15 mouse cellular contexts compared by ENCODE assay signal in genomic region chr4:139081270-139081931, GRCm38 (mm10). TPM values are rescaled to one million over a fixed set of nuclear protein-coding genes. Genes with fewer than 3 reads are reported as not detected.
A peak's percentile ranks its signal among the peaks of the same experiment; 100 is the strongest.
DNase-seq lines count a peak whose midpoint lies in the region; ATAC-seq lines count a peak whose summit lies in the region.
"Had no signal": no experiment of that assay in that cellular context is flagged by ENCODE, and none has a peak within 500 bp of the region (broad histone marks: within the 10 kb centered on the region; RNA-seq: fewer than 3 reads in every experiment).

No protein-coding gene starts in this region.

- peak overlapping the region; percentile 74 for H3K27ac ChIP-seq in forebrain, embryonic 15.5 days (replicated peaks)
- H3K27ac ChIP-seq in heart, embryonic 10.5 days: no peak overlapping the region
- H3K27ac ChIP-seq: gastrocnemius, adult 2 months; heart, embryonic 15.5 days had no signal

- 61% methylated on average over 18 of the region's 18 CpGs for WGBS in forebrain, embryonic 15.5 days
- 70% methylated on average over 18 of the region's 18 CpGs for WGBS in heart, embryonic 10.5 days

- no peak overlapping the region for H3K4me2 ChIP-seq in forebrain, embryonic 15.5 days (replicated peaks)
- H3K4me2 ChIP-seq: heart, embryonic 15.5 days had no signal

- peaks cover 5% of the 10 kb centered on the region for H3K27me3 ChIP-seq in forebrain, embryonic 15.5 days
- H3K27me3 ChIP-seq in heart, embryonic 10.5 days (ENCODE audit: insufficient read depth, poor library complexity, severe bottlenecking): peaks cover 44% of the 10 kb centered on the region

- no peak overlapping the region for H3K9ac ChIP-seq in forebrain, embryonic 15.5 days (replicated peaks)
- H3K9ac ChIP-seq: heart, embryonic 15.5 days had no signal

- H3K4me1 ChIP-seq in forebrain, embryonic 15.5 days: peaks cover 27% of the 10 kb centered on the region
- H3K4me1 ChIP-seq in heart, embryonic 10.5 days: peaks cover 14% of the 10 kb centered on the region

- no peak for ATAC-seq in forebrain, embryonic 15.5 days (replicated peaks)
- ATAC-seq: intestine, embryonic 16.5 days had no signal

- H3K36me3 ChIP-seq in forebrain, embryonic 15.5 days: no peaks in the 10 kb centered on the region
- H3K36me3 ChIP-seq in heart, embryonic 10.5 days: no peaks in the 10 kb centered on the region
- H3K36me3 ChIP-seq: heart, embryonic 15.5 days had no signal

- no peaks in the 10 kb centered on the region for H3K9me3 ChIP-seq in forebrain, embryonic 15.5 days
- no peaks in the 10 kb centered on the region for H3K9me3 ChIP-seq in heart, embryonic 10.5 days
- H3K9me3 ChIP-seq: heart, embryonic 15.5 days had no signal

- DNase-seq in adrenal gland, adult 2 months: peak; percentile 63
- no peak for DNase-seq in adrenal gland, adult 18-20 months (ENCODE audit: low spot score in 2 of 2)
- peak; percentile 56 for DNase-seq in layer of hippocampus, adult 11-12 months (ENCODE audit: low spot score)
- DNase-seq in layer of hippocampus, adult 9-10 months (ENCODE audit: low spot score): no peak
- DNase-seq in brain, adult 2 months (ENCODE audit: low read depth, low spot score): peak; percentile 89
- no peak for DNase-seq in MN1 (ENCODE audit: low spot score)
- no peak for DNase-seq in heart, embryonic 10.5 days (ENCODE audit: low spot score)
- DNase-seq: gastrocnemius, adult 2 months; kidney, postnatal 4 days; lung, adult 18-20 months; thymus, postnatal 25 days had no signal

- H3K4me3 ChIP-seq in forebrain, embryonic 15.5 days: no peak overlapping the region
- H3K4me3 ChIP-seq in heart, embryonic 10.5 days: no peak overlapping the region
- H3K4me3 ChIP-seq: gastrocnemius, adult 2 months; heart, embryonic 15.5 days had no signal

RNA-seq across cellular contexts. Expression of gene Htr6, which starts 6.0 kb away (rescaled TPM):
- total RNA-seq in adrenal gland, adult 2 months (2021): under 1 TPM; 0.14 to 0.41 TPM
- polyA plus RNA-seq in adrenal gland, adult 2 months (2012; rRNA removed): 1.1 and 1.3 TPM in 2 replicates
- total RNA-seq in adrenal gland, adult 18-20 months (2021): under 1 TPM; 0.23 to 0.42 TPM
- 0.28 and 0.37 TPM in 2 replicates for polyA plus RNA-seq in forebrain, embryonic 15.5 days (2015; fragmentation: Nextera tagmentation; extraction: Ambion mirVana)
- polyA plus RNA-seq in heart, embryonic 10.5 days (2016; fragmentation: Nextera tagmentation; extraction: Ambion mirVana): not detected in 2 replicates
- total RNA-seq: gastrocnemius, adult 2 months; megakaryocyte progenitor cell, adult 5-6 weeks had no signal
- polyA plus RNA-seq: heart, embryonic 15.5 days; intestine, embryonic 16.5 days had no signal

RNA-seq across cellular contexts. Expression of gene Nbl1, which starts 11.4 kb away (rescaled TPM):
- 10 to 100 TPM; 44.0 to 64.4 TPM for total RNA-seq in adrenal gland, adult 2 months (2021)
- 135 and 182 TPM in 2 replicates for polyA plus RNA-seq in adrenal gland, adult 2 months (2012; rRNA removed)
- total RNA-seq in adrenal gland, adult 18-20 months (2021): 10 to 100 TPM; 47.8 to 57.5 TPM
- 23.5 and 24.6 TPM in 2 replicates for polyA plus RNA-seq in forebrain, embryonic 15.5 days (2015; fragmentation: Nextera tagmentation; extraction: Ambion mirVana)
- polyA plus RNA-seq in heart, embryonic 10.5 days (2016; fragmentation: Nextera tagmentation; extraction: Ambion mirVana): 6.4 and 7.3 TPM in 2 replicates
- total RNA-seq: megakaryocyte progenitor cell, adult 5-6 weeks had no signal

RNA-seq across cellular contexts. Expression of gene Minos1, which starts 49.5 kb away (rescaled TPM):
- total RNA-seq in adrenal gland, adult 2 months (2021): 100 to 1,000 TPM; 333 to 412 TPM
- 26.7 and 38.9 TPM in 2 replicates for polyA plus RNA-seq in adrenal gland, adult 2 months (2012; rRNA removed)
- total RNA-seq in adrenal gland, adult 18-20 months (2021): 100 to 1,000 TPM; 380 to 443 TPM
- polyA plus RNA-seq in forebrain, embryonic 15.5 days (2015; fragmentation: Nextera tagmentation; extraction: Ambion mirVana): 390 and 438 TPM in 2 replicates
- polyA plus RNA-seq in heart, embryonic 10.5 days (2016; fragmentation: Nextera tagmentation; extraction: Ambion mirVana): 532 and 637 TPM in 2 replicates

Comparison
In these comparisons a context has a peak if more than half of its experiments do, and no peak if none do; other contexts are left out.
1. DNase-seq: peak in adrenal gland, adult 2 months (single experiment), layer of hippocampus, adult 11-12 months (single experiment) and brain, adult 2 months (single experiment); none in adrenal gland, adult 18-20 months (0 of 2), layer of hippocampus, adult 9-10 months (single experiment), MN1 (single experiment) and heart, embryonic 10.5 days (single experiment).